Mouse (Mus musculus): ENCODE results near the gene Tnfaip3.

Tnfaip3 gene

GRCm38 (mm10) chr10:18964856-18965255, 50.6 kb downstream of the Tnfaip3 start:
- no peak for DNase-seq (ENCODE audit: low spot score)

DNA sequence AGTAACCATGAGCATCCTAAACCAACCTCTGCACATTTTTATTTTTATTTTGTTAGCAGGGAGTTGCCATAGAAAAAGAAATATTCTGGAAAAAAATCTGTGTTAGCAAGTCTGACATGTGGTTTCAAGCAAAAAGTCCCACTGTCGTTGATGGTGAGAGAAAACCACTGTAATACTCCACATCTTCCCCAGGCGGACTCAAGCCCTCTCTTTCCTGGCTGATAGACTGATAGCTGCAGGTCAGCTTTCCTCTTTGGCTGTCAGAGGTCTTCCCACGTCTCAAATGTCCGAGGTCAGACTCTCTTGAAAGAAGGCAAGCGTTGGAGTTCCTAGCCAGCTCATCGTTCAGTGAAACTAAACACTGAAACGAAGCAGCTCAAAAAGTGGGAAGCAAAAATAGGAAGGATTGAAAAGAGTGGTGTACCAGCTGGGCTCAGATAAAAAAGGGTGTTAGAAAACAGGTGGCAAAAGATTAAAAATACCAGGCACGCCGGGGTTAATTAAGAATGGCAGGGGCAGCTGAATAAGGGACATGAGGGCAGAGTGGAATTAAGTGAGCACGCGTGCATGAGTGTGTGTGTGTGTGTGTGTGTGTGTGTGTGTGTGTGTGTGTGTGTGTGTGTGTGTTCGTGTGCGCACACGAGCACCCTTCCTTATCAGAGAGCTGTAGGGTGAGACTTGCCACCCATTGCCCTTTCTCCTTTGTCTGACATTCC, 55.5 kb downstream of the Tnfaip3 start:
- DNase-seq (ENCODE audit: low spot score): no peak

DNA sequence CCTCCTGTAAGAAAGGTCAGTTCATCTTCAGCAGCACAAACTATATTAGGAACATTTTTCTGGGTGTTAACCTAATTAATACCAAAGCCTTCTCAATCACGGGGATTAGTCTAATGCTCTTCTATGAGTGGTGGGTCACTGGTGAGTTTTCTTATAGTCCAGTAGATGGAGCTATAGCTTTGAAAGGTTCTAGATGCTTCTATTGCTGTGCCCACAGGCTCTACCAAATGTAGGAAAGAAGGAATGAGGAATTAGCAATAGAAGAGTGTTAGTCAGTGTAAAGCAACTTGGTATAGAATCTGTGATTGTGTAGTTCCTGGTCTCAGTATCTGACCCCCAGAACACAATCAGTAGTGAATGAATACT, 61.8 kb downstream of the Tnfaip3 start:
- DNase-seq (ENCODE audit: low spot score): no peak

- DNase-seq (ENCODE audit: low spot score): no peak
Observed at GRCm38 (mm10) chr10:18953011-18953705, 62.3 kb downstream of the Tnfaip3 start.

Measured in testis, postnatal 14 days (tissue).